In genomic region chr9:7764463-7764871, GRCm38 (mm10) we compare ENCODE assay signal across 8 mouse cellular contexts. TPM values are rescaled to one million over a fixed set of nuclear protein-coding genes. Genes with fewer than 3 reads are reported as not detected.
DNase-seq lines count a peak whose midpoint lies in the region; ATAC-seq and TF ChIP-seq lines count a peak whose summit lies in the region.

No protein-coding gene starts in this region.

- ATAC-seq in forebrain, embryonic 11.5 days (replicated peaks; ENCODE audit: low FRiP score) = peak; percentile 39
- ATAC-seq in hindbrain, embryonic 11.5 days (ENCODE audit: low FRiP score) = peak; percentile 47
- ATAC-seq in limb, embryonic 15.5 days (ENCODE audit: insufficient number of reproducible peaks, low FRiP score, low TSS enrichment, low read depth) = no peak
- peak; percentile 52 for ATAC-seq in midbrain, embryonic 15.5 days (replicated peaks)

- peak; percentile 60 for DNase-seq in gastrocnemius, adult 2 months
- DNase-seq in gastrocnemius, postnatal 14 days = no peak
- peak; percentile 74 for DNase-seq in adrenal gland, postnatal 10 days
- DNase-seq in forebrain, embryonic 11.5 days (ENCODE audit: low spot score) = peak; percentile 71
- DNase-seq in hindbrain, embryonic 11.5 days (ENCODE audit: low spot score) = peak; percentile 74
- peak; percentile 43 to 50 for DNase-seq in spleen, postnatal 36 days (ENCODE audit: low spot score in 2 of 2)

- peak overlapping the region; percentile 76 for H3K4me2 ChIP-seq in forebrain, embryonic 11.5 days (ENCODE audit: low read depth, low read length, severe bottlenecking)
- peak overlapping the region; percentile 64 for H3K4me2 ChIP-seq in hindbrain, embryonic 11.5 days (replicated peaks; ENCODE audit: low read depth, low read length)
- peak overlapping the region; percentile 74 for H3K4me2 ChIP-seq in limb, embryonic 15.5 days
- peak overlapping the region; percentile 92 for H3K4me2 ChIP-seq in midbrain, embryonic 15.5 days

- 1% methylated on average over 14 of the region's 14 CpGs for WGBS in forebrain, embryonic 11.5 days
- WGBS in hindbrain, embryonic 11.5 days = under 1% methylated on average over 14 of the region's 14 CpGs
- WGBS in limb, embryonic 15.5 days = under 1% methylated on average over 14 of the region's 14 CpGs
- under 1% methylated on average over 14 of the region's 14 CpGs for WGBS in midbrain, embryonic 15.5 days

- intact Hi-C loops in gastrocnemius, adult 2 months (cut with DNase I) = loop anchor here (1.0 kb wide), 1 partner anchor 73 kb away; the partner anchor contains the start of gene Birc2
- intact Hi-C loops in gastrocnemius, postnatal 14 days (cut with DNase I; ENCODE audit: low total_unique reads) = no loop called here

- no peak for TF ChIP-seq CTCF in gastrocnemius, adult 2 months (IDR thresholded peaks at IDR 0.05)

- H3K36me3 ChIP-seq in forebrain, embryonic 11.5 days (ENCODE audit: control insufficient read depth, insufficient read depth, low read length) = no peaks in the 10 kb centered on the region
- no peaks in the 10 kb centered on the region for H3K36me3 ChIP-seq in hindbrain, embryonic 11.5 days (ENCODE audit: control insufficient read depth, insufficient read depth, low read length)
- peaks cover 8% of the 10 kb centered on the region; the same call in 1 of the 2 replicates for H3K36me3 ChIP-seq in limb, embryonic 15.5 days
- no peaks in the 10 kb centered on the region for H3K36me3 ChIP-seq in midbrain, embryonic 15.5 days (replicated peaks)

- peak overlapping the region; percentile 95 for H3K27ac ChIP-seq in gastrocnemius, adult 2 months
- H3K27ac ChIP-seq in forebrain, embryonic 11.5 days (ENCODE audit: low read depth, low read length) = peak overlapping the region; percentile 41; the same call in 1 of the 2 replicates
- H3K27ac ChIP-seq in hindbrain, embryonic 11.5 days (ENCODE audit: low read depth, low read length) = peak overlapping the region; percentile 73
- H3K27ac ChIP-seq in limb, embryonic 15.5 days = peak overlapping the region; percentile 84
- peak overlapping the region; percentile 32; the same call in 1 of the 2 replicates for H3K27ac ChIP-seq in midbrain, embryonic 15.5 days

- no peaks in the 10 kb centered on the region for H3K9me3 ChIP-seq in forebrain, embryonic 11.5 days (ENCODE audit: control insufficient read depth, low read length)
- H3K9me3 ChIP-seq in hindbrain, embryonic 11.5 days (ENCODE audit: control insufficient read depth, low read length) = no peaks in the 10 kb centered on the region
- H3K9me3 ChIP-seq in limb, embryonic 15.5 days = no peaks in the 10 kb centered on the region
- no peaks in the 10 kb centered on the region for H3K9me3 ChIP-seq in midbrain, embryonic 15.5 days

- H3K4me3 ChIP-seq in gastrocnemius, adult 2 months = peak overlapping the region; percentile 97
- H3K4me3 ChIP-seq in forebrain, embryonic 11.5 days (ENCODE audit: low read depth, low read length) = peak overlapping the region; percentile 75
- peak overlapping the region; percentile 78 for H3K4me3 ChIP-seq in hindbrain, embryonic 11.5 days (ENCODE audit: low read depth, low read length)
- H3K4me3 ChIP-seq in limb, embryonic 15.5 days = peak overlapping the region; percentile 78
- H3K4me3 ChIP-seq in midbrain, embryonic 15.5 days = peak overlapping the region; percentile 73

- peak overlapping the region; percentile 86 for H3K9ac ChIP-seq in forebrain, embryonic 11.5 days (ENCODE audit: low read length)
- peak overlapping the region; percentile 79 for H3K9ac ChIP-seq in hindbrain, embryonic 11.5 days (ENCODE audit: low read depth, low read length)
- peak overlapping the region; percentile 69 for H3K9ac ChIP-seq in limb, embryonic 15.5 days
- H3K9ac ChIP-seq in midbrain, embryonic 15.5 days = peak overlapping the region; percentile 53

- H3K4me1 ChIP-seq in forebrain, embryonic 11.5 days (replicated peaks; ENCODE audit: control insufficient read depth, insufficient read depth, low read length) = peaks cover 7% of the 10 kb centered on the region; the same call in 1 of the 2 replicates
- H3K4me1 ChIP-seq in hindbrain, embryonic 11.5 days (replicated peaks; ENCODE audit: control insufficient read depth, insufficient read depth, low read length) = no peaks in the 10 kb centered on the region
- H3K4me1 ChIP-seq in limb, embryonic 15.5 days = peaks cover 9% of the 10 kb centered on the region; the same call in 1 of the 2 replicates
- peaks cover 18% of the 10 kb centered on the region for H3K4me1 ChIP-seq in midbrain, embryonic 15.5 days

- H3K27me3 ChIP-seq in forebrain, embryonic 11.5 days (ENCODE audit: control insufficient read depth, insufficient read depth, low read length) = peaks cover 8% of the 10 kb centered on the region; the same call in 1 of the 2 replicates
- H3K27me3 ChIP-seq in hindbrain, embryonic 11.5 days (ENCODE audit: control insufficient read depth, insufficient read depth, low read length) = 0 out of 2 replicates have a peak, but pooled peaks cover 5% of the 10 kb centered on the region
- no peaks in the 10 kb centered on the region for H3K27me3 ChIP-seq in limb, embryonic 15.5 days
- H3K27me3 ChIP-seq in midbrain, embryonic 15.5 days (replicated peaks) = peaks cover 18% of the 10 kb centered on the region

RNA-seq across cellular contexts. Expression of gene Tmem123, which starts 0.6 kb away (rescaled TPM):
- 10 to 100 TPM; 21.7 to 25.5 TPM for total RNA-seq in gastrocnemius, adult 2 months (2021)
- 10 to 100 TPM; 23.1 to 26.7 TPM for total RNA-seq in gastrocnemius, postnatal 14 days (2021)
- total RNA-seq in adrenal gland, postnatal 10 days (2021) = 100 to 1,000 TPM in 1 of 2 experiments, 10 to 100 TPM in 1; 84.2 to 106 TPM
- polyA plus RNA-seq in forebrain, embryonic 11.5 days (2014; fragmentation: Nextera tagmentation; extraction: Ambion mirVana) = 120 and 122 TPM in 2 replicates
- 133 and 135 TPM in 2 replicates for polyA plus RNA-seq in hindbrain, embryonic 11.5 days (2014; fragmentation: Nextera tagmentation; extraction: Ambion mirVana)
- polyA plus RNA-seq in limb, embryonic 15.5 days (2015; fragmentation: Nextera tagmentation; extraction: Ambion mirVana) = 135 and 142 TPM in 2 replicates
- polyA plus RNA-seq in midbrain, embryonic 15.5 days (2015; fragmentation: Nextera tagmentation; extraction: Ambion mirVana) = 18.0 and 20.1 TPM in 2 replicates

Comparison
In these comparisons a context has a peak if more than half of its experiments do, and no peak if none do; other contexts are left out.
1. H3K27ac ChIP-seq: peak in every context shown above with its lines; median percentile 95 in gastrocnemius, adult 2 months; 84 in limb, embryonic 15.5 days; 73 in hindbrain, embryonic 11.5 days; 41 in forebrain, embryonic 11.5 days; 32 in midbrain, embryonic 15.5 days.